Mouse (Mus musculus) right cerebral cortex, adult 2 months (tissue): Measurements from ENCODE around the gene Lpgat1.

ENCODE experiments used
- DNase-seq, 2 experiments: peaks; one replicate each; pipeline ENCODE4 v3.0.0; 2021 to 2022; ENCODE audit warnings: low spot score in 2 of 2

Lpgat1 gene

GRCm38 (mm10) chr1:191806740-191807139, 89.1 kb downstream of the Lpgat1 start:
- DNase-seq, result no peak

- DNase-seq, result no peak
These were observed 90.3 kb downstream of the Lpgat1 start for GRCm38 (mm10) chr1:191807979-191808378.

- peak; percentile 36 to 47 for DNase-seq
These were observed 91.1 kb downstream of the Lpgat1 start for GRCm38 (mm10) chr1:191808688-191809223.

GRCm38 (mm10) chr1:191811774-191812173, 94.1 kb downstream of the Lpgat1 start:
- no peak for DNase-seq

GRCm38 (mm10) chr1:191812949-191813691, 95.5 kb downstream of the Lpgat1 start:
- no peak for DNase-seq

- DNase-seq, result no peak
These were observed 96.6 kb downstream of the Lpgat1 start for GRCm38 (mm10) chr1:191814240-191814639.

GRCm38 (mm10) chr1:191814935-191815334, 97.3 kb downstream of the Lpgat1 start:
- DNase-seq, result no peak

- no peak for DNase-seq
These were observed 99.0 kb downstream of the Lpgat1 start for GRCm38 (mm10) chr1:191816596-191816995.

GRCm38 (mm10) chr1:191817418-191818144, 99.9 kb downstream of the Lpgat1 start:
- peak; percentile 91 for DNase-seq

- no peak for DNase-seq
These were observed 100.6 kb downstream of the Lpgat1 start for GRCm38 (mm10) chr1:191818145-191818631.

GRCm38 (mm10) chr1:191819026-191819425, 101.4 kb downstream of the Lpgat1 start:
- no peak for DNase-seq

GRCm38 (mm10) chr1:191820951-191821325, 103.3 kb downstream of the Lpgat1 start:
- DNase-seq, result no peak

- DNase-seq, result peak; percentile 98 to 100
These were observed 103.9 kb downstream of the Lpgat1 start, which contains the start of gene Nek2 for GRCm38 (mm10) chr1:191821326-191822091. Nek2 (plus strand) TSS chr1:191821444.

- no peak for DNase-seq
These were observed 111.5 kb downstream of the Lpgat1 start for GRCm38 (mm10) chr1:191829124-191829523.

GRCm38 (mm10) chr1:191833396-191833795, 115.8 kb downstream of the Lpgat1 start:
- no peak for DNase-seq
